Mouse (Mus musculus): ENCODE data around the gene Nfyb.

Gene Nfyb

DNA sequence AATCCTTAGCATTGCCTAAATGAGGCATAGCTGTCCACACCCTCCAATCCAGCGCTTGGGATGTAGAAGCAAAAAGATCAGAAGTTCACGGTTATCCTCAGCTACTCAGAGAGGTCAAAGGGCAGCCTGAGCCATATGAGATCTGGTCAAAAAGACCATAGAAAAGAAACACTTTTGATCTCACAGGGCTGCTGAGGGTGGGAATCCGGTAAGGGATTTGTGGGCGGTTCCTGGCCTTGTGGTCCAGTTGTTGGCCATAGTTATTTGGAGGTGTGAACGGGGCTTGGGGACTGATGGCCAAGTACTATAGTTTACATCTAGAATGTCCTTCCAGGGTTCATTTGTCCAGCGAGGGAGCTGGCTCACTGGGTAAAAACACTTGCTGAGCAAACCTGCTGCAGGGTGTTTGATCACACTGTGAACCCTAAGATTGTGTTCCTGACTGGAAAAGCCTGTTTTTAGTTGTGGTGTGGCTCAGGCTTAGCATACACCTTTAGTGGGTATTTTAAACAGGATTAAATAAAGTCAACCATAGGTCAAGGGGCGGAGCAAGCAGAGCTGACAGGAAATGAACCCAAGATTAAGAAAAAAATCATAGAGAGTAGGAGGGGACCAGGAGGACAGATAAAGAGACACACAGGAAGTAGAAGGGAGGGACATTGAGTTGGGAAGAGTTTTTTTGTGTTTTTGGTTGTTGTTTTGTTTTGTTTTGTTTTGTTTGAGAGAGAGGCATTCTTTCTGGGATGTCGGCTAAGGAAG is 15.0 kb upstream of the Nfyb start:
- DNase-seq = no peak

DNA sequence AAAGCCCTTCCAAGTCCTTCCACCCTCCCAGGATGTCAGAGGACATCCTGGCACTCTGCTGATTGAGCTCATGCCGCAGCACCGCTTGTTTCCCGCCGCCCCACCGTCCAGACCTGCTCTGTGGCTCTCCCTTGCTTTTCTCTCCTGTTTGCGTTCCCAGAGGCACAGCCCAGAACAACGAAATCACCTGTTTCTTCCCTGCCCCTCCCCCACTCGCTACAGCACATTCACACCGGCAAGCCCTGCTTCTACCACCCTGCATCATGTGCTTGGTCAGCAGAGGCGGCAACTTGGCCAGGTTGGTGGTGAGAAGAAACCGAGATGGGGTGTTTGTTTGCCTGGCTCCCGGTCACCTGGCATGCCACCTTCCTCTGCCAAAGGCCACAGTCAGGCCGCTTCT is 13.9 kb upstream of the Nfyb start:
- peak; percentile 44 for DNase-seq

DNA sequence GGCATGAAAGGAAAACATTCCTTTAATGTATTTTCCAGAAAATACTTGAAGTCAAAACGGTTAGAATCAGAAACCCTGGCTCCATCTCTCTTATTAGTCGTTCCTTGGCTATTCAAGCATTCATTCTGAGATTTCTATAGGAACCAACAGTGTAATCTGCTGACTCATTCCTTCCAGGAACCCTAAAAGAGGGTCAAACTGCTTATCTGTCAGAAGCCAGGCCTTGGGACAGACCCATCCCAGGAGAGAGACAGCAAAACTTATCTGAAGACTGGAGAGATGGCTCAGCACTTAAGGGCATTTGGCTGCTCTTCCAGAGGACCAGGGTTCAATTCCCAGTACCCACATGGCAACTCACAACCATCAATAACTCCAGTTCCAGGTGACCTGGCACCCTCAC is 13.1 kb upstream of the Nfyb start:
- peak; percentile 66 for DNase-seq

DNA sequence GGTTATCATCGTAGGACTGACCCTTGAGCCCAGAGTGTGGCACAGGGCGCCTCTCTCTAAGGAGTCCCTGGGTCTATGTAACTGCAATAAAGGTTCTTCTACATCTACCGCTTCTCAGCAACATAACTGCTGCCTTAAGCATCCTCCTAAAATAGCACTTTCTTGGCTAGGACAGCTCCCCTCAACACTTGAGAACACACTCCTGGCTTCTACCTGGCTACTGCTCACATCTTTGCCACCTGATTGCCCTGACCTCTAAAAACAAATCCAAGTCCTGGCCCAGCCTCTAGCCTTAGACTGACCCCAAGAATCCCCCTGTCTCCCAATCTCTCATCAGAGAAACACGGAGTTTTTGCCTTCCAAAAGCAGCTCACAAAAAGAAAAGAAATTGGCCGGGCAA is 10.9 kb upstream of the Nfyb start:
- DNase-seq = no peak

DNA sequence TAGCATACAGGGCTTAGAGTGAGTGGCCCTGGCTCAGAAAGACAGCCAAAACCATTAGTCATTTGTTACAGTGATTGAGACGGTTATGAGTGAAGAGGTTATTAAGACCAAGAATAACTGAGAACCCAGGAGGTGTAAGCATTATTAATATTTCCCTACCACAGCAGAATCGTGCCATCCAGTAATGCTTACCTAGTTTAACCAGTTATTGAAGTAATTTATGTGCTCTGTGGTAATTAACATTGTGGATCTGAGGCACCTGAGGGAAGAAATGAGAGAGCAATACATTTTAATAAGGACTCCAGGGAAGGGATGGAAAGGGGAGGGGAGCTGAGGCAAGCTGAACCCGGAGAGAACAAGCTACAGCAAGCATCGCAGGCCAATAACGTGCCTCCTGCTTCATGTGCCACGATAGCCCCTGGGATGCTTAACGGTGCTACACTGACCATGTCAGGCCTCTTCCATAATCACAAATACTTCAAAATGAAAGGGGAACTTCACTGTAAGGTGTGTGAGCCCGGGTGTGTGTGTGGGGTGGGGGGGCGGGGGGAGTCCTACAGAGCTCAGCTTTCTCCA is 7.7 kb upstream of the Nfyb start:
- no peak for DNase-seq

DNA sequence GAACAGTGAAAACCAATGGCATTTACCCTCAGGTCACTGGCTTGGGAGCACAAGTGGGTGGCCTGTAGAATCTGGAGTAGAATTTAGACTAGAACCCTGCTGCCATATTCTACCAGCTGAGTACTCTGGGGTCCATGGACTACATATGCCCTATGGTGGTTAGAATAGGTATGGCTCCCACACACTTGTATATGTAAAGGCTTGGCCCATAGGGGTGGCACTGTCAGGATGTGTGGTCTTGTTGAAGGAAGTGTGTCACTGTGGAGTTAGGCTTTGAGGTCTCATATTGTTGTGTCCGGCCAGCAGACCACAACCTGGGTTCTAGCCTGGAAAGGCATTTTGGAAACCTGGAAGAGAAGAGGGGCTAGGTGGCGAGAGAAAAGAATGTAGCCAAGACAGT is 6.8 kb upstream of the Nfyb start:
- DNase-seq = no peak

DNA sequence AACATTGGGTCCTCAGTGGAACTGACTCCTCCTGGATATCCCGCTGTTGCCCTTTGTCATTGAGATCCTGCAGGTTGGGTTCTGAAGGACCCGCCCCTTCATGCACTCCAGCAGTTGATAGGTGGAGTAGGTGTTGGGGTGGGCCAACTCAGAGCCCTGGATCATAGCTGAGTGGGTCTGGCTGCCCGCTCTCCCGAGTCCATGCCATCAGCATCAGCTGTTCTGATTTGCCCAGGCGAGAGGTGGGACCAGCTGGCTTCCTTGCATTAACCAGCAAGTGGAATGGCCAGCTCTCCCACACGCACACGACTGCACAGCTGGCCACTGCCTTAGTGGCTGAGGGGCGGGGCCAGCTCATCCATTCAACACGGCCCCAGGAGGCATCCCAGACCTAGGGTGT is 5.0 kb upstream of the Nfyb start:
- no peak for DNase-seq

DNA sequence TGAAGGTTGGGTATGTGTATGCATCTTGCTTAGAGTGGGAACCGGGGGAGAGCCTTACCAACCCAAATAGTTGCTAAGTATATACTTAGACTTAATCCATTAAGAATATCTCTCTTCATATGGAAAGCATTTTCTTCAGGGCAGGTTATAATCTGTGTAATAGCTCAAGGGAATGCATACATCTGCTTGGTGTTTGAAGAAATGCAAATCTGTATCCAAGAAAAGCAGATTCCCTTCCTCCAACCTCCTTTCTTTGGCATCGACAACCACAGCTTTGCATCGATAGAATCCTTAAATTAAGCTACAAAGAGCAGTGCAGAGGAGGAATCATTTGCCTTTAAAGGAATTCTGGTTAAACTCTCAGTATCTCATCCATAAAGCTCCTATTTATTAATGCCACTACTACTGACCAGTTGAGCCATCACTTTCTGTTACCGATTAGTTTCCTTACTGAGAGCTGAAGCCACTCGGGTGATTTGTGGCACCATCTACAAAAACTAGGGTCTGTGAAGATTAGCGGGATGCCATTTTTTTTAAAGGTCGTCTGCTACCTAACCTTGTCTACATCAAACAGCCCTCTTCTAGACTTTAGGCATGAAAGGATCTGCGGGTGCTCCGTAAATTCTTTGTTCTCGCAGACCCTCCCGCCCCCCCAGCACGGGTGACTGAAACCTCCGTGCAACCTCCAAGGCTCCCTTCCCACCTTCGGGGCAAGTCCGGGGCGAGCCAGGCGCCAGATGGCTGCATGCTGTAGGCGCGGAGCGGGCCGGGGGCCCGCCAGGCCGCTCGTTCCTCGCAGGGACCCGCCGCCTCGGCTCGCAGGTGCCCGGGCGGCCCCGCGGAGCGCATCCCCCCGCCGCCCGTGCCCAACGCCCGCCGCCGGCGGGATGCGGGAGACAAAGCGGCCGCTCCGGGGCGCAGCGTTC is 925 bp downstream of the Nfyb start:
- peak; percentile 58 for DNase-seq

DNA sequence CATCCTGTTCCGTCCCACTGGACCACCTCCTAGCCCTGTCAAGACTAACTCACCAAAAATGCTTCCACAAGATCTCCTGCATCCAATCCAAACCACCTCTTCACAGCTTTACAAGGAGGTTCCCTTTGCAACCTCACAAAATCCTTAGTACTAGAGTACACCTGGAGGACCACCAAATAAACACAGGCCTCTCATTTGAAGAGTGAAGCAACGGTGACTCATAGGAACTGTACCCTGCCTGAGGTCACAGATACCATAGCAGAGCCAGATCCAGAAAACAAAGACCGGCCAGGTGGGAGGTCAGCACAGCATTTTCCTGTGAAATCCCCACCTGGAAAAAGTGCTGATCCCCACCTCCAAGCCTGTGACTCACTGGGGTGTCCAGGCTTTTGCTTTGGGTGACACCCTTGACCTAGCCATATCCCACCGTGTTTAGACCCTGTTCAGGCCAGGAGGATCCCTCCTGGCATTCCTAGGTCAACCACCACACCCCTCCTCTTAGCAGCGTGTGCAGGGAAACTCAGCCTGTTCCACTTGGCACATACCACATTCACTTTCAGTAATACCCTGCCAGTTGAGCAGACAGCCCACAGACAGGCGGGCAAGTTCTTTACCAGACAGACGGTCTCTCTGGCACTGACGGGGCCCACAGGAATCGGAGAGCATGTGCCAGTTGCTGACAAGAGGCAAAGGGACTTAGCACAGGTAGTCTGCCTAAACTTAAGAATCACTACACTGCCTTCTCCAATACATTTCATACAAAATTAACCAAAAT is 2.7 kb downstream of the Nfyb start:
- no peak for DNase-seq

DNA sequence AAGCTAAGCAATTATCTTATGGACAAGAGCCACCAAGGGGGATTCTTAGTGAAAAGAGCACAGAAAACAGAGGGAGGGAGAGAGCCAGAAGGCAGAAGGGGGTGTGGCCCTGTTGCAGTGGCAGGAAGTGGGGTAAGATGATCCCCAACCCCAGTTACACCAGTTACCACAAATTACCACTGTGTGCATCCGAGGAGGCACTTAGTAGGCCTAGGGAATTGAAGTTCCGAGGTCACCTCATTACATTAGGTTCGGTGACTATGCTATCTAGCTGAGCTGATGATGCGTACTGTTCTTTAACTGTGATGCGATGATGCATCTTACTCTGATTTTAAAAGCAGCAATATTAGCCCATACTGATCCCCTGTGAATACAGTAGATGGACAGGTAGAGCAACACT is 4.2 kb downstream of the Nfyb start:
- DNase-seq = no peak

DNA sequence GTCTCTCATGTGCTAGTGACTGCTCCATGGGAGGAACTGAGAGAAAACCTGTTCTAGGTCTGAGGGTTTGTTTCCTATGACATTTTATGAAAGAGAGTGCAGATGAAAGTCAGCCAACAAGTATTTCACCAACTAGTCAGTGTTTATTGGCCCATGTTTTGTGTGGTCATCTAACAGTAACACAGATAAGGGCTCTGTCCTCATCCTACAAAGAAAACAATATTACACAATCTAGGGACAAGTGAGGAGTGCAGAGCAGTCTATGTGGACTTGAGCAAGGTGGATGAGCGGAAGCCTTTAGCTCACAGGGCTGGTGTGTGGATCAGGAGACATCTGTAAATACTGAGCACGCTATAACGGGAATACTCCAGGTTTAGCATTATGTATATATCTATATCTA is 5.1 kb downstream of the Nfyb start:
- DNase-seq = no peak

DNA sequence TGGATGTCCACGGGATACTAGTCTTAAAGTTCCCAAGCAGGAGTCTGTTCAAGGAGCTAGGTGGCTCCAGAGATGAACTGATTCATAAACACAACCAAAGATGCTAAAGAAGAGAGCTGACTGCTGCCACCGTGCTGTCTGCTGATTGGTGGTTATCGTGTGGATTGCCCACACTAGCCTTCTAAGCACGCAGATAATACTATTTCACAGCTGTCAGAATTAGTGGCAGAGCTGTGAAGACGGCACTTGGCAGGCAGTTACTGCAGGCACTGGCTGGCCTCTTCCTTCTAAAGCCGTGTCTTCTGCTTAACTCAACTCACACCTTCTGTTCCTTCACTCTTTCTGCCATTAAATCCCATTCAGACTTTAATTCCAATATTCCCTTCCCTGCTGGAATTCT is 5.6 kb downstream of the Nfyb start:
- DNase-seq = no peak

DNA sequence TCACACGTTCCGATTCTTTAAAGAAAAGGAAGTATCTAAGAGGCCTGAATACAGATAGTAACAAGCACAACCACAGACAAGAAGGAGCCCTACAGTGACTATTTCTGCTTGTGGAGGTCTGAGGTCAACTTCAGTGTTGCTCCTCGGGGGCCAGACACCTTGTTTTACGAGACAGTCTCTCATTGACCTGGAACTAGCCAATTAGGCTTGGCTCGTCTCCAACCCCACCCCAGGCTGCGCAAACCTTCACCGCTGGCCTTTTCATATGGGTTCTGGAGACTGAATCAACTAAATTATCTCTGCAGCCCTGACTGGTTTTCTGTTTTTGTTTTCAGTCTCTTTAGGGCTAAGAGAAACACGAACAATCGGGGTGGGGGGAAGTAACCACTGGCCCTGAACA is 6.6 kb downstream of the Nfyb start:
- DNase-seq = no peak

DNA sequence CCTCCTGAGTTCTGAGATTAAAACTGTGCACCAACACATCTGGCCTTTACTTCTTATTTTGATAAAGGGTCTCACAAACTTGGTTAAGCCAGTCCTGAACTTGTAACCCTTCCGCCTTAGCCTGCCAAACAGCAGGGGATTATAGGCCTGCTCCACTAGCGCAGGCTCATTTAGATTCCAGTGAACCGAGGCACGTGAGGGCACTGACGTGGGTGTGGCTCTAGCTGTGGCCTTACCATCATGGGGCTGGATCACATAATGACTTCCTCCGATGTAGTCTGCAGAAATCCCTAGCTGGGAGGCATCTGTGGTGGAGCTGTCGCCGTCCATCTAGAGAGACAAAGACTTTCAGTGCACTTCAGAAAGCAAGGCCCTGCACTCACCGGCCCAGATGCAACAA is 7.5 kb downstream of the Nfyb start:
- DNase-seq = no peak

DNA sequence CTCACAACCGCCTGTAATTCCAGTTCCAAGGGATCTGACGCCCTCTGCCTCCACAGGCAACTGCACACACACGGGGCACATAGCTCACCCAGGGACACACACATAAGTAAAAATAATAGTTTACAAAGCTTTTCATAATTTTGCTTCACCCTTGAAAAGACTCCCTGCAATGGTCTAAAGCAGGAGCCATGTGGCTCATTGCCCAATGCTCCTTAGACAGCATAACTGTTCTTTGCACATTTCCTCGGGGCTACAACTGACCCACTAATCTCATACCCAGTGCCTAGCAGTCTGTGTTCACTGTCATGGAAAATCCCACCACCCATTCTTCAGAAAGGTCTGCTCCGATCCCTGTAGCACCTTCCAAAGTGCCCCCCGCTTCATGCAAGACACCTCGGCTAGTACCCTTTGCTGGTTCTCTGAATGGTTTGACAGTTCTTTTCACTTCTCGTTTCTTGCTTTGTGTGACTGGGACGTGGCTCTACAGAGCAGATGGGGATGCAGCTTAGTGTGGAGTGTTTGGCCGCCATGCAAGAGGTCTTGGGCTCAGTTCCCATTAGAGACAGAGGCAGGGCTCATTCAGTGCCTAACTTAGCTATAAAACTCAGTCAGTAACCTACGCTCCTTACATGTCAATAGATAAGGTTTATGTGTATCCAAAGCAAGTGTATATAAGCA is 8.6 kb downstream of the Nfyb start:
- DNase-seq = no peak

DNA sequence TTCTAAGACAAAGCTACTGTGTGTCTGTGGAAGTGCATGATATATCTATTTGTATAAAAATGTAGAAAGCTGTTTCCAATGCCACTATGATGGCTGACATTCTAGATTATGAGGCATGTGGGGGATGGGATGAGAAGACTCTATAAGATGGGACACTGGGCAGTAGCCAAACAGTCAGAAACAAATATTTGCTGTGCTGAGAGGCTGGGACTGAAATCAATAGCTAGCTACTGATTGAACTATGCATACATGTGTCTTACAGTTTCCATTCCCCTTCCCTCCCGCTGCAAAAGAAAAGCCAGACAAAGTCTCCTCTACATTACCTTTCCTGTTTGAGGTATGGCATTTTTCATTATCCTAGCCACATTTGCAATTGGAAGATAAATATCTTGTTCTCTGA is 9.3 kb downstream of the Nfyb start:
- no peak for DNase-seq

DNA sequence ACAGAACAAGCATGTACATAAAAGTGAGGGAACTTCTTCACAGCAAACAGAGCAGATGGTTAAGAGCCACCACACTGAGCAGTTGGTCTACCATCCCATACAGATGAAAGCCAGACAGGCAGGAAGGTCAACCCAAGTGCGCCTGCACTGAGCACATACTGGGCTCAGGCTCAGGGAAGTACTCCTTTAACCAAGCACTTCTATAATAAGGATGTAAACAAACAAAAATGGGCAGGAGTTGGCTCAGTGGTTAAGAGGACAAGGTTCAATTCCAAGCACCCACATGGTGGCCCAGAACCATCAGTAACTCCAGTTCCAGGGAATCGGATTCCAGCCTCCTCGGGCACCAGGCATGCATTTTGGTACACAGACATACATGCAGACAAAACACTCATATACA is 11.0 kb downstream of the Nfyb start:
- no peak for DNase-seq

DNA sequence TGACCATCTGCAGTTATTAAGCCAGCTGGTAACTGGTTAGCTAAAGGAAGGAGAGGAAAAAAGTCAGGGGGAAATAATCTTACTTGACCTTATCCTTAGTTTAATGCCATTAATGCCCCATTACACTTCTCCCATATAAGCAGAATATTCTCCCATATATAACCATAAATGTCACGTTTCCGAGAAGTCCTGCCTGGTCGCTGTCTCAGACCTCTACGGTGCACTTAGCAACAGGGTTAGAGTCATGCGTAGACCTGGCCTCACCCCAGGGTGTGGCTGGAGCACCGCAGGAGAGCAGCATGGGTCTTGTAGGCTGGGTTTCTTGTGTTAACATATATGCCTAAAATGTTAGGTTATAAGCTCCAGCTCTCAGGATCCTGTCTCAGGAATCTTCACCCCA is 13.2 kb downstream of the Nfyb start:
- DNase-seq = no peak

DNA sequence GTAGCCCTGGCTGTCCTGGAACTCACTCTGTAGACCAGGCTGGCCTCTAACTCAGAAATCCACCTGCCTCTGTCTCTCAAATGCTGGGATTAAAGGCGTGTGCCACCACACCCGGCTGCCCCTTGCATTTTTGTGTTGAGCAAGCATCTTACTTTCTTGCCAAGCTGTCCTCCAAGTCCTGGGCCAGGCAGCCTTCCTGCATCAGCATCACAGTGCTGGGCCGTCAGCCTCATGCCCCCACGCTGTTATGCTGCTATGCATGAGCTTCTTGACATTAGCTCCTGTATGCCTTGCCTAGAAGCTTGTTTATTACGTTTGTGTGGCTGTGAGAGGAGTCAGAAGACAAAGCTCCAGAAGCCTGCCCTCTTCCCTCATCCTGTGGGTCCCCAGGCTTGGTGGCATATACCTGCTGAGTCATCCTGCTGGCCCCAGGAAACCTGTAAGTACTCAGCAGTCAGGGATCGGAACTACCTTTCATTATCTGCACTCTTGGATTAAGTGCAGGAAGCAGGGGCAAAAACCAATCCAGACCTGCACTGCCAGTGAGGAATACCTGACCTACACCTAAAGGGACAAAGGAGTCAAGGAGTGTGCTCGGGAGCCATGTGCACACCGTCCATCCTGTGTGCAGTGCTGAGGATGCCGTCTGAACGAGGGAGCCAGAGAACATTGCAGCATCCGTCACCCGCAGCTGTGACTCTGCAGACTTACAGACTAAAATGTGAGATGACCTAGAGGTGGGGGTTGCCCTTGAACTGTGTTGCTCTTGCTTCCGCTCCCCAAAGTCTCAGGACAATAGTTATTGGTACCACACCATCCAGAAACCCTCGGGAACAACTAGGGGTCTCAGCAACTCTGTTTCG is 16.7 kb downstream of the Nfyb start:
- no peak for DNase-seq

DNA sequence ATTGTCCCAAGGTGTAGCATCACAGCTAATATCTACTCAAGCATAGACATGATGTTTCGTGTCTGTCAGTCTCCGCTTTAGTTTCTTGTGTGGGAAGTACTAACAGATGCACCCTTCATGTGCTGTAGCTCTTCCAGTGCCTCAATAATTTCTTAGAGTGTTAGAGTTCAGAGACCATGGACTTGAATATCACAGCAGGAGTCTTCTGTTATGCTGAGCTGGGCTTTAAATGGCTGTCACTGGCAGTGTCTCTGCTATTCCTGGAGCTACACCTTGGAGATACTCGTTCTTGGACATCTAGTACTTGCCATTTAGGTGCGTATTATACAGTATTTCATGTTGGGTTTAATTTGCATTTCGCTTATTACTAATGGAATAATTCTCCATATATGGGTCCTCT is 18.6 kb downstream of the Nfyb start:
- no peak for DNase-seq

DNA sequence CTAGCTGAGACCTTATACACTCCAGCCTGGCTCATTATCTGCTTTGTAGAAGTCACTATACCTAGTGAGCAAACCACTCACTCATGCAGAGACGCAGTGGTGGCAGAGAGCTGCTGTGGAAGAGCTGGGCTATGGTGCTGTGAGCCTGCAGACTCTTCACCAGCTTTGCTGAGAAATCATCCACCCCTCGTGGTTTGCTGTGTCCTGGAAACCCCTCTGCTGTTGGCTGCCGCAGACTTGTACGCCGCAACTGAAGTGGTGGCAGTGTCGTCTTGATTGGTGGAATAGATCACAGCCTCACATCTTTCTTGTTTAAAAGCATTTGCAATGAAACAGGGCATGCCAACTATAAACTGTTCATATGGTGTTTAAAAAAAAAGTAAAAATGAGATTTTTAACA is 19.6 kb downstream of the Nfyb start:
- DNase-seq = no peak

DNA sequence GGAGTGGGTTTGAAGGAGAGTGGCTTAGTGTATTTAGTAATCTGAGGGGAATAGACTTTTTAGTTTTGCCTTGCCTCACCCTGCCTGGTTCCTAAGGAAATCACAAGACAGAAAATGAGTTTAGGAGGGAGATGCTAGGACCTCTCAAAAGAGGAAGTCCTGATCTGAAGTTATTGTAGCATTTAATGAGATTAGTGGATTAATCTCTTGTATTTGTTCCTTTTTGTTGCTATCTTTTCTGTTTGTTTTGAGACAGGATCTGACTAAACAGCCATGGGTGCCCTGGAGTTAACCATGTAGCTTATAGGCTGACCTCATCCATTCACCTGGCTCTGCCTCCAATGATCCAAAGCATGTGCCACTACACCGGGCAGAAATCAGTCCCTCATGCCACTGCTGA is 21.4 kb downstream of the Nfyb start:
- no peak for DNase-seq
